Mouse (Mus musculus) spleen, adult 2 months (tissue): ENCODE results near the gene Klhl8. TPM values are rescaled to one million over a fixed set of nuclear protein-coding genes. Genes with fewer than 3 reads are reported as not detected.
A peak's percentile ranks its signal among the peaks of the same experiment; 100 is the strongest.

ENCODE experiments used
- DNase-seq, 2 experiments: peaks; one replicate each; pipeline versions ENCODE4 v3.0.0 to v3.0.0-alpha.2; 2012 to 2021; ENCODE audit warnings: low spot score in 2 of 2, low read depth in 1 of 2
- H3K27ac ChIP-seq: fragments of 200-500 bp; 2 replicates; pipeline ENCODE4 v1.5.1; 2012; ENCODE audit warnings: low read length, inconsistent platforms; ENCODE audit not compliant: insufficient read depth
- H3K27me3 ChIP-seq: fragments of 200-500 bp; 2 replicates; pipeline ENCODE4 v1.6.1; 2012; ENCODE audit warnings: mild to moderate bottlenecking, moderate library complexity, low read length, inconsistent platforms; ENCODE audit not compliant: control insufficient read depth, insufficient read depth
- H3K36me3 ChIP-seq: fragments of 200-500 bp; 2 replicates; pipeline ENCODE4 v1.6.1; 2012; ENCODE audit warnings: mild to moderate bottlenecking, low read length, inconsistent platforms; ENCODE audit not compliant: control insufficient read depth, insufficient read depth
- H3K4me1 ChIP-seq: fragments of 200-500 bp; 2 replicates; pipeline ENCODE4 v1.6.1; 2011; ENCODE audit warnings: inconsistent platforms; ENCODE audit not compliant: control insufficient read depth, insufficient read depth, insufficient read length
- H3K4me3 ChIP-seq: fragments of 200-500 bp; 2 replicates; pipeline ENCODE4 v1.5.1; 2011; ENCODE audit warnings: mild to moderate bottlenecking, inconsistent platforms; ENCODE audit not compliant: insufficient read depth, insufficient read length; ENCODE audit errors: extremely low read depth
- CTCF ChIP-seq: fragments of 200-500 bp; IDR thresholded peaks from 2 replicates; pipeline ENCODE4 v1.5.1; 2011; ENCODE audit warnings: mild to moderate bottlenecking, inconsistent platforms; ENCODE audit not compliant: insufficient read depth, insufficient read length, insufficient replicate concordance; ENCODE audit errors: extremely low read depth
- POLR2A ChIP-seq: fragments of 200-500 bp; IDR thresholded peaks from 2 replicates; pipeline ENCODE4 v1.6.1; 2011; ENCODE audit warnings: low read depth, low read length, inconsistent platforms
- WGBS: fragments of 180-500 bp; shearing (Covaris S2); methylation state at CpG from one replicate; pipeline ENCODE4 v1.1.7; 2018; 5-methylcytosine and 5-hydroxymethylcytosine counted together
- polyA plus RNA-seq: library from polyadenylated mRNA; depleted of rRNA; stranded (reverse); fragments of >200 nt; gene quantifications from 2 replicates; pipeline ENCODE4 v1.2.3, GENCODE M21; 2012

Gene Klhl8
- polyA plus RNA-seq, 1 experiment, result 2.0 TPM

GRCm38 (mm10) chr5:103846154-103846551 is 64.9 kb downstream of the Klhl8 start:
- no peaks in the 10 kb centered on the region for H3K4me1 ChIP-seq
- H3K36me3 ChIP-seq, result peaks cover 67% of the 10 kb centered on the region
- TF ChIP-seq CTCF, result no peak
- TF ChIP-seq POLR2A, result no peak
- H3K27me3 ChIP-seq, result no peaks in the 10 kb centered on the region
- H3K27ac ChIP-seq, result no peak overlapping the region
- no peak for DNase-seq
- no peak overlapping the region for H3K4me3 ChIP-seq
- WGBS, result 95% methylated on average over 10 of the region's 10 CpGs

GRCm38 (mm10) chr5:103845418-103846153 is 65.5 kb downstream of the Klhl8 start:
- 94% methylated on average over 19 of the region's 19 CpGs for WGBS
- no peak overlapping the region for H3K4me3 ChIP-seq

GRCm38 (mm10) chr5:103843938-103844337 is 67.1 kb downstream of the Klhl8 start:
- 88% methylated on average over 1 of the region's 1 CpGs for WGBS
- H3K27ac ChIP-seq, result no peak overlapping the region
- TF ChIP-seq CTCF (peak; percentile 22; the same call in 1 of the 2 replicates), POLR2A (no peak)
- H3K27me3 ChIP-seq, result no peaks in the 10 kb centered on the region
- no peak overlapping the region for H3K4me3 ChIP-seq
- peak; percentile 5 to 36 for DNase-seq
- H3K4me1 ChIP-seq, result no peaks in the 10 kb centered on the region
- peaks cover 58% of the 10 kb centered on the region for H3K36me3 ChIP-seq

More at GRCm38 (mm10) chr5:103845418-103846153, 65.5 kb downstream of the Klhl8 start:
- Histone ChIP-seq H3K4me1 (no peaks in the 10 kb centered on the region), H3K27ac (no peak overlapping the region), H3K36me3 (peaks cover 66% of the 10 kb centered on the region), H3K27me3 (no peaks in the 10 kb centered on the region)
- no peak for TF ChIP-seq CTCF
- TF ChIP-seq POLR2A, result no peak
- no peak for DNase-seq

- no peak for DNase-seq
- TF ChIP-seq POLR2A, result no peak
- no peak for TF ChIP-seq CTCF
- H3K4me1 ChIP-seq, result no peaks in the 10 kb centered on the region
- 91% methylated on average over 3 of the region's 3 CpGs for WGBS
- no peaks in the 10 kb centered on the region for H3K27me3 ChIP-seq
- no peak overlapping the region for H3K27ac ChIP-seq
- no peak overlapping the region for H3K4me3 ChIP-seq
- H3K36me3 ChIP-seq, result peaks cover 53% of the 10 kb centered on the region
These were observed 71.8 kb downstream of the Klhl8 start for GRCm38 (mm10) chr5:103839265-103839626.

GRCm38 (mm10) chr5:103838550-103839264 is 72.4 kb downstream of the Klhl8 start:
- 87% methylated on average over 15 of the region's 15 CpGs for WGBS
- DNase-seq, result no peak
- H3K27ac ChIP-seq, result no peak overlapping the region
- peaks cover 56% of the 10 kb centered on the region for H3K36me3 ChIP-seq
- no peaks in the 10 kb centered on the region for H3K27me3 ChIP-seq
- H3K4me3 ChIP-seq, result no peak overlapping the region
- TF ChIP-seq POLR2A (no peak), CTCF (no peak)
- no peaks in the 10 kb centered on the region for H3K4me1 ChIP-seq

- Histone ChIP-seq H3K4me3 (no peak overlapping the region), H3K36me3 (peaks cover 50% of the 10 kb centered on the region), H3K4me1 (no peaks in the 10 kb centered on the region), H3K27ac (no peak overlapping the region), H3K27me3 (no peaks in the 10 kb centered on the region)
- TF ChIP-seq CTCF (no peak), POLR2A (no peak)
- WGBS, result 91% methylated on average over 11 of the region's 11 CpGs
- no peak for DNase-seq
These were observed 74.8 kb downstream of the Klhl8 start for GRCm38 (mm10) chr5:103836148-103836784.
